Mouse (Mus musculus) cerebellum, adult (tissue): ENCODE data around the gene Rnf115.

Source experiments
- ATAC-seq: cut with Nextera tagmentation; 2 replicates; pipeline ENCODE4 v1.9.2; 2017; ENCODE audit warnings: mild to moderate bottlenecking, moderate library complexity, mixed read lengths; ENCODE audit not compliant: insufficient number of reproducible peaks, low FRiP score, low TSS enrichment

Gene Rnf115

GRCm38 (mm10) chr3:96828308-96828864 is 100.9 kb downstream of the Rnf115 start:
- no peak for ATAC-seq

DNA sequence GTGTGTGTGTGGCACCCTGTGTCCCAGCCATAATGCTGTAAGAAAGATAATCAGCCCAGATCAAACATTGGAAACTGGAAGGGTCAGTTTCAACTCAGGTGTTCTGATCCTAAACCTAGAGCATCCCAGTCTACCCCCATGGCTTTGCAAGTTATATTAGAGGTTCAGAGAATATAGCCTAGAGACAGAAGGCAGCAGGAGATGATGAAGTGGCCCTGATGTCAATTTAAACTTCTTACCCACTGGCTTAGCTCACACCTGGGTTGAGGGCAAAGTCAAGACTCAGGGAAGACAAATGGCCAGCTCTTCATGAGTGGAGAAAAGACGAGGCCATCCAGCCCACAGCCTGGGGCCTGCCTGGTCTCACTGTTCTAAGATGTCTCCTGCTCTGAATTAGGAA is 101.5 kb downstream of the Rnf115 start, which contains the start of the genes Pdzk1 and Cd160:
TSS of gene Pdzk1 (plus strand) at position 301 of the 400 bp plus-strand sequence.
TSS of gene Cd160 (minus strand) at position 368 of the 400 bp plus-strand sequence.
- no peak for ATAC-seq

DNA sequence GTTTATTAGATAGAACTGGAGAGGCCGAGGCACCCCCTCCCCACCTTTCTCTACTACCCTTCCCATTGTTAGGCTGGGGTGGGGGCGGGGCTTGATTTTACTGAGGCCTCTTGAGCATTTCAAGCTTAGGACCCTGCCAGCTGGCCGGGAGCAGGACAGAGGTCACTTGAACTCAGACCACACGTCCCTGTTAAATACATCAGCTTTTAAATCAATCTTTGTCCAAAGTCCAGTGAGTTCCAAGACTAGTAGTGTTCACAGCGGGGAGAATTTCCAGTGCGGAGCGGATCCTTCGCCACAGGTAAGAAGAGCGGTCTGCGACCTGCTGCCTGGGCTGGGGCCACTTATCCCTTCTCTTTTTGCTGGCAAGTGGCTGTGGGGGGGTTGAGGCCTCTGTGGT is 102.4 kb downstream of the Rnf115 start:
- ATAC-seq, result no peak

GRCm38 (mm10) chr3:96832930-96833329 is 105.5 kb downstream of the Rnf115 start:
- no peak for ATAC-seq

- no peak for ATAC-seq
Observed at GRCm38 (mm10) chr3:96834587-96835348, 107.3 kb downstream of the Rnf115 start.

DNA sequence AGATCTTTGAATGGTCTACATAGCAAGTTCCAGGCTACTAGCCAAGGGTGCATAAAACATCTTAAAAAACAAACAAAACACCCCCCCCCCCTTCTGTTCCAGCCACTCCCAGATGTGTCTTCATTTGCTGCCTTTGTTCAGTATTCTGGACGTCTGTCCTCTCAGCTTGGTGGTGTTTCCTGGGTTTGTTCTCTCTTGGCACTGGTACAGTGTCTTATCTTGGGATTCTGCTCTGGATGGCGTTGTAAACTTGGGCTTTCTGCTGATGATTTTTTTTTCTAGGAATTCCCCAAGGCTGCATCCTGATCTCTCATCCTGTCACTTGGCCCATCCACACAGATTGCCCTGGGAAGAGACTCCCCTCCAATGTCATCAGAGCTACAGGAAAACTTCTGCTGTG is 109.0 kb downstream of the Rnf115 start:
- no peak for ATAC-seq

DNA sequence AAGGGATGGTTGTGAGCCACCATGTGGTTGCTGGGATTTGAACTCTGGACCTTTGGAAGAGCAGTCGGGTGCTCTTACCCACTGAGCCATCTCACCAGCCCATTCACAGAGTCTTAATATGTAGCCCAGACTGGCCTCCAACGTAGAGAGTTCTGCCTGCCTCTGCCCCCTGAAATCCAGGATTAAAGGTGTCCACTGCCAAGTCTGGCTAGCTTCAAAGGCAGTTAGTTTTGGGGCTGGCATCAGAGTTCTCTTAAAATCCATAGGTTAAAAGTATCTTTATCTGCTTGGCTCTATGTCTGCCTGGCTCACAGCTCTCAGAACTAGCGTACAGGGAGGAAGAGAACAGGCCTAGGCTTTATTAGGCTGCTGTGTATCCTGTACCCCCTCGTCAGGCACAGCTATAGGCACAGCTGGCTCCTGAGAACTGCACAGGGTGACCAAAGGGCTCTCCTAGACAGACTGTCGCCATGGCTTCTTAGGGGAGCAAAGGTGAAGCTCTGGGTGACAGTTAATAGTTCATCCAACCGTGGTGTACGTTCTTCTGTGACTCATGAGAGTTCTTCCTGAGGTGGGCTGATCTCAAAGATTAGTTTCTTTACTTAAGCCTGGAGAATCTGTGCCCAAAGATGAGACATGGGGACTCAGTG is 111.7 kb downstream of the Rnf115 start:
- no peak for ATAC-seq
